Mouse (Mus musculus) heart, embryonic 12.5 days (tissue): ENCODE results near the gene C87414. TPM values are rescaled to one million over a fixed set of nuclear protein-coding genes. Genes with fewer than 3 reads are reported as not detected.
"Not testable (repeated sequence)": the region's sequence is repeated elsewhere in the genome, so short reads cannot be mapped to it uniquely, and the experiment has no call there.

ENCODE experiments used
- ATAC-seq: fragments of 200-750 bp; cut with Nextera tagmentation; 2 replicates; pipeline ENCODE4 v1.8.0; 2017; ENCODE audit warnings: moderate TSS enrichment, moderate library complexity; ENCODE audit not compliant: insufficient number of reproducible peaks, low FRiP score
- H3K27ac ChIP-seq: fragments of 300-500 bp; sonication (generic); 2 replicates; pipeline ENCODE4 v1.5.1; 2016; ENCODE audit warnings: mild to moderate bottlenecking, moderate library complexity; ENCODE audit not compliant: poor library complexity, severe bottlenecking
- H3K27me3 ChIP-seq: fragments of 300-500 bp; sonication (generic); replicated peaks from 2 replicates; pipeline ENCODE4 v1.6.1; 2016; ENCODE audit warnings: mild to moderate bottlenecking, moderate library complexity
- H3K36me3 ChIP-seq: fragments of 300-500 bp; sonication (generic); 2 replicates; pipeline ENCODE4 v1.6.1; 2016; ENCODE audit warnings: mild to moderate bottlenecking, moderate library complexity
- H3K4me1 ChIP-seq: fragments of 300-500 bp; sonication (generic); replicated peaks from 2 replicates; pipeline ENCODE4 v1.6.1; 2016; ENCODE audit warnings: mild to moderate bottlenecking
- H3K4me2 ChIP-seq: fragments of 300-500 bp; sonication (generic); 2 replicates; pipeline ENCODE4 v1.6.1; 2016; ENCODE audit warnings: mild to moderate bottlenecking, moderate library complexity
- H3K4me3 ChIP-seq: fragments of 300-500 bp; sonication (generic); 2 replicates; pipeline ENCODE4 v1.5.1; 2016; ENCODE audit warnings: mild to moderate bottlenecking
- H3K9ac ChIP-seq: fragments of 300-500 bp; sonication (generic); 2 replicates; pipeline ENCODE4 v1.6.1; 2016; ENCODE audit warnings: mild to moderate bottlenecking, moderate library complexity
- H3K9me3 ChIP-seq: fragments of 300-500 bp; sonication (generic); replicated peaks from 2 replicates; pipeline ENCODE4 v1.6.1; 2016; ENCODE audit warnings: mild to moderate bottlenecking, moderate library complexity
- WGBS: fragments of 180-500 bp; shearing (Covaris S2); methylation state at CpG from one replicate; pipeline ENCODE4 v1.1.7; 2016; 5-methylcytosine and 5-hydroxymethylcytosine counted together
- polyA plus RNA-seq: library from polyadenylated mRNA; unstranded; fragments of >200 nt; fragmentation: Nextera tagmentation; extraction: Ambion mirVana; gene quantifications from 2 replicates; pipeline ENCODE4 v1.2.1, GENCODE M21; 2016

Gene C87414
- polyA plus RNA-seq, result not detected in 2 replicates

DNA sequence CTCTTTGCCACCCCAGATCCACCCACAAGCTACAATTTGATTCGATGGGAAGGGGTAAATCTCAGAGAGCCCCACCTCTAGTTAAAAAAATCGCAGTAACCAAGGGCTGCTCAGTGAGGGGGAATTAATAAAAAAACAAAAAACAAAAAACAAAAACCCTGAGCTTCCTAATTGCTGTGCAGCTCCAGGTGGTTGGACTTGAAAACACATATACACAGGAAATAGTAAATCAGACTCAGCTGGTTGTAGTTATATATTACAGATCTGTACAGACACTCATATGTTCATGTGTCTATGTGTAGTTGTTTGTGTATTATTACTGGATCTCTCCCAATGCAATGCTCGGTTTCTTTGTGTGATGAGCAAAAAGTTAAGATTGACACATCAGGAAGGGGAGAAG, at the start of gene C87414:
C87414 (minus strand) TSS at position 101 of the 400 bp plus-strand sequence.
- not testable (repeated sequence) for H3K9me3 ChIP-seq, H3K27me3 ChIP-seq, H3K36me3 ChIP-seq, H3K4me2 ChIP-seq, H3K9ac ChIP-seq, H3K4me3 ChIP-seq, H3K27ac ChIP-seq, ATAC-seq, H3K4me1 ChIP-seq
- 75% methylated on average over 1 of the region's 3 CpGs for WGBS

DNA sequence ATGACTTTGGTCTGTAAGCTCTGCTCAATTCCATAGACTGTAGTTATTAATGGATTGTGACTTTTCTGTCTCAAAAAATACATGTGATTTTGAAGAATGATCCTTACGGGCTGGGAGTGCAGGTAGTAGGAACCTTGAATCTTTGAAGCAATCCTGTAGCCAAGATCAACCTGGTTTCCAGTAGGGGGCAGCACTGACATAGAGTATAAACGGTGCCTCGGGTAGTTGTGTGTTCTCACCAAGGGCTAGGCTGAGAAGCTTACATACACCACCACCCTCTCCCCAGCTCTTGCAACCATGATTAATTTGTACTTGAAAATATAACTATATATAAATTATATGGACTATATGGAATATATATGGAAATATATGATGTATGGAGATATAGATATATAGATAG, 13.3 kb upstream of the C87414 start:
- H3K27me3 ChIP-seq, H3K27ac ChIP-seq, H3K4me1 ChIP-seq, H3K36me3 ChIP-seq, H3K4me2 ChIP-seq, H3K9ac ChIP-seq, H3K9me3 ChIP-seq, ATAC-seq, H3K4me3 ChIP-seq: not testable (repeated sequence)
- WGBS, result 63% methylated on average over 3 of the region's 3 CpGs

Other genes with a start within 250 kb of the C87414 start
- not detected in 2 replicates for gene Gm16427, start 131.4 kb downstream of the C87414 start, polyA plus RNA-seq
- not detected in 2 replicates for gene Gm7792, start 172.2 kb upstream of the C87414 start, polyA plus RNA-seq